Mouse (Mus musculus) liver, embryonic 11.5 days (tissue): Measurements from ENCODE around the gene Csnk2a2. TPM values are rescaled to one million over a fixed set of nuclear protein-coding genes. Genes with fewer than 3 reads are reported as not detected.
A peak's percentile ranks its signal among the peaks of the same experiment; 100 is the strongest.

Experiments used
- ATAC-seq: fragments of 200-750 bp; cut with Nextera tagmentation; replicated peaks from 2 replicates; pipeline ENCODE4 v1.8.0; 2017; ENCODE audit warnings: moderate number of reproducible peaks, mild to moderate bottlenecking, moderate TSS enrichment, moderate library complexity; ENCODE audit not compliant: low FRiP score
- DNase-seq: peaks from one replicate; pipeline ENCODE4 v3.0.0-alpha.2; 2017; ENCODE audit warnings: low spot score
- H3K27ac ChIP-seq: fragments of 300-500 bp; sonication (generic); 2 replicates; pipeline ENCODE4 v1.5.1; 2014; ENCODE audit warnings: mild to moderate bottlenecking, low read depth, low read length, control low read depth
- H3K27me3 ChIP-seq: fragments of 300-500 bp; sonication (generic); replicated peaks from 2 replicates; pipeline ENCODE4 v1.6.1; 2014; ENCODE audit warnings: low read length, mixed read lengths; ENCODE audit not compliant: control insufficient read depth, insufficient read depth
- H3K36me3 ChIP-seq: fragments of 300-500 bp; sonication (generic); 2 replicates; pipeline ENCODE4 v1.6.1; 2014; ENCODE audit warnings: mild to moderate bottlenecking, low read length, moderate library complexity, mixed read lengths; ENCODE audit not compliant: control insufficient read depth, insufficient read depth
- H3K4me1 ChIP-seq: fragments of 300-500 bp; sonication (generic); replicated peaks from 2 replicates; pipeline ENCODE4 v1.6.1; 2014; ENCODE audit warnings: low read length, mixed read lengths; ENCODE audit not compliant: control insufficient read depth, insufficient read depth
- H3K4me2 ChIP-seq: fragments of 300-500 bp; sonication (generic); 2 replicates; pipeline ENCODE4 v1.6.1; 2014; ENCODE audit warnings: mild to moderate bottlenecking, control low read depth, moderate library complexity
- H3K4me3 ChIP-seq: fragments of 300-500 bp; sonication (generic); 2 replicates; pipeline ENCODE4 v1.5.1; 2014; ENCODE audit warnings: low read depth, low read length, control low read depth
- H3K9ac ChIP-seq: fragments of 300-500 bp; sonication (generic); 2 replicates; pipeline ENCODE4 v1.6.1; 2014; ENCODE audit warnings: low read depth, low read length, control low read depth
- H3K9me3 ChIP-seq: fragments of 300-500 bp; sonication (generic); 2 replicates; pipeline ENCODE4 v1.6.1; 2016; ENCODE audit warnings: low read length, inconsistent platforms, mixed read lengths; ENCODE audit not compliant: control insufficient read depth
- WGBS: fragments of 180-500 bp; shearing (Covaris S2); extraction: QIAGEN DNeasy Blood & Tissue Kit; methylation state at CpG from one replicate; pipeline ENCODE4 v1.1.7; 2014; 5-methylcytosine and 5-hydroxymethylcytosine counted together
- polyA plus RNA-seq: library from polyadenylated mRNA; unstranded; fragments of >200 nt; fragmentation: Nextera tagmentation; extraction: Ambion mirVana; gene quantifications from 2 replicates; pipeline ENCODE4 v1.2.1, GENCODE M21; 2014

Gene Csnk2a2
- polyA plus RNA-seq, 1 experiment from 2014 or later = 15.4 TPM

DNA sequence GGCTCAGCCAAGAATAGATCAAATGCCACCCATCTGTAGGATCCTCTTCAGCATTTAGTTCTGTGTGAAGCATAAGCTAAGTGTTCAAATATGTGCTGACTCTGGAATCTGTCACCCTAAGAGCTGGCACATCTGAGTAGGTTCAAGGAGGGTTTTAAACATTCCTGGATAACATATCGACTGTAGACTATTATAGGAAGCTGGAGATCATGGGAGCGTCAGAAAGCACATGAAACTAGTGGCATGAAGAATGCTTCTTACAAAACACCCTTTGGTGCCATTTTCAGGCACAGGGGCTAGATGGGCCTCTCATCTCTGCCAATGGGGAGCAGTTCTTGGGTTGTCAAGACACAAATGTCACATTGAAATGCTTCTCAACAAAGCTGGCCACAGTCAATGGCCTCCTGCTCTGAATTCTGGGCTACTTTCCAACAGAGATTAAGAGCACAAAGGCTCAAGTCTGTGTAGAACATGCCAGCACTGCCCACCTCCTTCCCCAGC lies 63.0 kb downstream of the Csnk2a2 start:
- no peak overlapping the region for H3K9ac ChIP-seq
- H3K4me3 ChIP-seq = no peak overlapping the region
- no peak for ATAC-seq
- no peaks in the 10 kb centered on the region for H3K9me3 ChIP-seq
- no peak for DNase-seq
- H3K27me3 ChIP-seq = no peaks in the 10 kb centered on the region
- H3K4me1 ChIP-seq = peaks cover 19% of the 10 kb centered on the region
- peaks cover 5% of the 10 kb centered on the region; the same call in 1 of the 2 replicates for H3K36me3 ChIP-seq
- H3K27ac ChIP-seq = no peak overlapping the region
- no peak overlapping the region for H3K4me2 ChIP-seq
- 69% methylated on average over 2 of the region's 2 CpGs for WGBS

DNA sequence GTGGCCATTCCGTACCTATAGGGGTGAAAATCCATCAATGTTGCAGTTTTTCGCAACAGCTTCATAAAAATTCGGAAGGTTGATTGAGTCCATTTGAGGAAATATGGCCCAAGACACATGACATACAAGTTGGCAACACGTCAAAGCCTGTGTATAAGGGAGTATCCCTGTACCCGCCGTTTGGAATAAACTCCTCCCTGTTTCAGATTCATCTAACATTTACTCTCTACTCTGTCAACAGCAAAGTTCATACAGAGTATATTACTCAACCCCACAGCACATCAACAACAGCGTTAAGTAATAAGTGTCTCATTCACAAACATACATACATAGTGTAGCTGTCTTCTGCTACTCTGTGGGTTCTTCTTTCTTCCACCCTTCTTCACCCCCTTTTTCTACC lies 65.2 kb downstream of the Csnk2a2 start:
- 0 out of 2 replicates have a peak, but pooled peaks have one; percentile 34 for ATAC-seq
- 82% methylated on average over 7 of the region's 7 CpGs for WGBS
- H3K9me3 ChIP-seq = no peaks in the 10 kb centered on the region

DNA sequence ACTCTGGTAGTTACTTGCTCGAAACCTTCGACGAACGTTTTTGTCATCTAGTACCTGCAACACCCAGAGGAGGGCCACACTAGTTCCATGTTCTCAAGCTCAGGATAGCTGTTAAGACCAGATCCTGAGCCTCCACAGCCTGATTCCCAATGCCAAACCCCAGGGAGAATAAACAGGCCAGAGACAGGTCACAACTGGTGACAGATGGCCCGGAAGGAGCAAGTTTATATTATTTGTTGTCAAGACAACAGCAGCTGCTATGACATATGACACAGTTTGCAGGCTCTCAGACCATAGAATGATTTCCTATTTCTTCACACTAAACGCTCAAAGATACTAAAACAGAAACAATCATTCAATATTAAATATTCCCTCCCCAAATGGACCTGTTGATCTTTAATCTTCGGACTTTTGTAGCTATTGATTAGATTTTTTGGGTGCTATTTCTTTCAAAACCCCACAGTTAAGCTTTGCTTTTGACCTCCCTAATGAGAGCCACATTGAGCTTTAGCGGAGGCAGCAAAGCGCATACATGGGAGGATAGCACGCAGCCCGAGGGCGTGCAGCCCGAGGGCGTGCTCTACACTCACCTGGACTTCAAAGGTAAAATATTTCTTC lies 67.5 kb downstream of the Csnk2a2 start:
- 93% methylated on average over 14 of the region's 14 CpGs for WGBS
- H3K27ac ChIP-seq = no peak overlapping the region
- H3K9me3 ChIP-seq = no peaks in the 10 kb centered on the region
- ATAC-seq (no peak), DNase-seq (no peak)
- no peaks in the 10 kb centered on the region for H3K4me1 ChIP-seq
- H3K9ac ChIP-seq = no peak overlapping the region
- H3K4me2 ChIP-seq = no peak overlapping the region
- H3K27me3 ChIP-seq = no peaks in the 10 kb centered on the region
- H3K36me3 ChIP-seq = peaks cover 16% of the 10 kb centered on the region; the same call in 1 of the 2 replicates
- H3K4me3 ChIP-seq = no peak overlapping the region

More for the DNA sequence above, 65.2 kb downstream of the Csnk2a2 start:
- Histone ChIP-seq H3K36me3 (peaks cover 16% of the 10 kb centered on the region; the same call in 1 of the 2 replicates), H3K4me2 (no peak overlapping the region), H3K9ac (no peak overlapping the region), H3K4me3 (no peak overlapping the region), H3K27me3 (no peaks in the 10 kb centered on the region), H3K4me1 (peaks cover 15% of the 10 kb centered on the region), H3K27ac (no peak overlapping the region)
- DNase-seq = no peak

DNA sequence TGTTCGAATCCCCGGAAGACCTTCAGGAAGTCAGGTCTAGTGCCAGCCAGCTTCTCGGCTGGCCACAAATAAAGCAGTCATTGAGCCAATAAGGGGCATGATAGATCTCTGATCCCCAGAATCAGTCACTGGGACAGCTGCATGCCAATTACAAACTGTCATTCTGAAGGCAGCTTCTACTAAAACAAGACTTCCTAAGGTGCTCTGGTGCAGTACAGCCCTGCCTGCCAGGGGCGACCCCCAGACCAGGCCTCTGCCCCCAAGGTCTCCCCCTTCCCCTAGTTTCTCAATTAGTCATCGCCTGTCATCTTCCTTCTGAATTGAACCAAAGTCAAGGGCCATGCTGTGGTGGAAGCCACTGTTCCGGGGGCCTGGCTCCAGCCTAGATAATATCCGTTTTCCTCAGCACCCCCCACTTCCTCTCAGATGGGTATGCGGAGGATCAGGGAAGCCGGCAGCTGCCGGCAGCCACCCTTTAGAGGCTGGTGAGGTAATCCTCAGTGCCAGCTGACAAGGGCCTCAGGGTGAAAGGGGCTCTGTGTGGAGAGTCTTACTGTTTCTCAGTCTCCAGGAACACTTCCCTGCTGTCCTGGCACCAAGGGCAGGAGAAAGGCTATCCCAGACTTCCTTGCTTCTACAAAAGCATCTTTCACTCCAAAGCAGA lies 78.4 kb downstream of the Csnk2a2 start:
- H3K9me3 ChIP-seq = no peaks in the 10 kb centered on the region
- no peak overlapping the region for H3K4me3 ChIP-seq
- 36% methylated on average over 10 of the region's 10 CpGs for WGBS
- H3K36me3 ChIP-seq = no peaks in the 10 kb centered on the region
- H3K4me1 ChIP-seq = no peaks in the 10 kb centered on the region
- 0 out of 2 replicates have a peak overlapping the region, but pooled peaks have one; percentile 9 for H3K4me2 ChIP-seq
- ATAC-seq (no peak; the same call in 1 of the 2 replicates), DNase-seq (no peak)
- H3K9ac ChIP-seq = no peak overlapping the region
- H3K27me3 ChIP-seq = no peaks in the 10 kb centered on the region
- no peak overlapping the region for H3K27ac ChIP-seq

DNA sequence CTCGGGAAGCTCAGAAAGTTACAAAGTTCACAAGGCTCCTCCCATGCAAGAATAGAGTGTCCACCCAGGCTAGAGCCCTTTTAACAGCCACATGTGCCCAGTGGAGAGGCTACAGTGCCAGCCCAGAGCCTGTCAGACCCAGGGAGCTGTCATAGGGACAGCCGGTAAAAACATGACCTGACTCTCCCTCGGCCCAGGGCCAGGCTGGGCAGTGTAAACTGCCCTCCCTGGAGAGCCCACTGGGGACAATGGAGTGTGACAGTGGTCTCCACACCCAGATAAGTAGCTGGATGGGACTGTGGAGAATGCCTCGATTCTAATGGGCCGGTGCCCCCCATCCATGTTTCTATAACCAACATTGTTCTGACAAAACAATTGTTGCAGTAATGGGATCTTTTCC lies 80.3 kb downstream of the Csnk2a2 start:
- H3K27ac ChIP-seq = no peak overlapping the region
- 78% methylated on average over 5 of the region's 5 CpGs for WGBS
- DNase-seq = no peak
- no peak overlapping the region for H3K4me2 ChIP-seq
- no peak for ATAC-seq
- no peak overlapping the region for H3K9ac ChIP-seq
- no peaks in the 10 kb centered on the region for H3K4me1 ChIP-seq
- no peaks in the 10 kb centered on the region for H3K9me3 ChIP-seq
- no peaks in the 10 kb centered on the region for H3K27me3 ChIP-seq
- no peaks in the 10 kb centered on the region for H3K36me3 ChIP-seq
- H3K4me3 ChIP-seq = no peak overlapping the region

DNA sequence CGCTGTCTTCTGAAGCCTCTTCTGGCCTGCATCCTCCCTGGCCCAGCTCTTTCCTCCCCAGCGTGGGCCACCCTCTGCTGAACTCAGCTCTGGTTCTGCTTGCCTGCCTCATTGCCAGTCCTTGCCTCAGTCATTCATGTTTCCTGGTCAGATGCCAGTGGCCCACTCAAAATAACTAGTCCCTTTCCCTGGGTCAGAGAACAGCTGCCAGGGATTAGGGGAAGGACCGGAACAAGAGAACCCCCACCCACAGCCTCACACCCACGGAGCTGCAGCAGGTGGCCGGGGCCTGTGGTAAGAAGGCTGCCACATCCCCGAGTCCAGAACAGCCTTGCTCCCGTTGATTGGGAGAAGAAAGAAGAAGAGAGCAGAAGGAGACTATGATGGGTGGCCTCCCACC lies 88.7 kb downstream of the Csnk2a2 start:
- peaks cover 11% of the 10 kb centered on the region for H3K4me1 ChIP-seq
- DNase-seq (no peak), ATAC-seq (no peak)
- no peaks in the 10 kb centered on the region for H3K9me3 ChIP-seq
- 80% methylated on average over 7 of the region's 7 CpGs for WGBS
- H3K27ac ChIP-seq = no peak overlapping the region
- H3K4me2 ChIP-seq = no peak overlapping the region
- no peak overlapping the region for H3K9ac ChIP-seq
- no peak overlapping the region for H3K4me3 ChIP-seq
- H3K36me3 ChIP-seq = no peaks in the 10 kb centered on the region
- H3K27me3 ChIP-seq = no peaks in the 10 kb centered on the region; the same call in 1 of the 2 replicates

DNA sequence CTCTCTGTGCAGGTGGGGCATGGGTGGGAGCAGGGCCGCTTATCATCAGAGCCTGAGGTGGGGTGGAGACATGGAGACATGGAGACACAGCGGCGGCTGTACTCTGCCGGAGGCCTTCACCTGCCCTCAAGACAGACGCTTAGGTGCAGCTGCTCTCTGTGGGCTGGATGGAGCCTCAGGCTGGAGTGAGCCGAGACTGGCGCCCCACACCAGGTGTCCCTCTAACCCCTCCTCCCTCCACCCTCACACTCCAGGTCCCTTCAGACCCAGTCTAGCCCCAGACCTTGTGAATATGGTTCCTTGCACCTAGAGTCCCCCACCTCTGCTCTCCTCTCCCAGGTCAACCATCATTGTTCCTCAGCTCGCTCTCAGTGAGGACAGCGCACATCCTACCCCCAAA lies 90.7 kb downstream of the Csnk2a2 start:
- H3K36me3 ChIP-seq = no peaks in the 10 kb centered on the region
- WGBS = 83% methylated on average over 9 of the region's 9 CpGs
- no peak overlapping the region for H3K27ac ChIP-seq
- H3K9me3 ChIP-seq = no peaks in the 10 kb centered on the region
- no peak overlapping the region for H3K4me3 ChIP-seq
- H3K27me3 ChIP-seq = no peaks in the 10 kb centered on the region; the same call in 1 of the 2 replicates
- no peak overlapping the region for H3K4me2 ChIP-seq
- ATAC-seq (no peak), DNase-seq (no peak)
- H3K4me1 ChIP-seq = peaks cover 11% of the 10 kb centered on the region
- H3K9ac ChIP-seq = no peak overlapping the region

DNA sequence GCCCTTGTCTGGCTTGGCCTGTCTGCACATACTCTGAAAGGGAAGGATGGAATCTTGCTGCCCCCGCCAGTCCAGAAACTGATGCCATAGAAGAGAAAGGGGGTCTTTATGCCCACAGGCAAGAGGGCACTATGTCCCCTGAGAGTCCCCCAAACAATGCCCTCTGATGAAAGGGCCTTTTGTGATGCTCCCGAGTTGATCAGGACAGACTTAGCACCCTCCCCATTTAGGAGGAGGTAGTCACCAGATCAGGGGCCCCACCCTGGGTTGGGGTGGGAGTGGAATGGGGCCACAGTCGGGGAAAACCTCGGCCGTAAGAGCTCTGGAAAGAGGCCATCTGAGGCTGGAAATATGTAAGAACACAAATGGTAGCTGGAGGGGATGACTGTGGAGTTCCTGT lies 92.6 kb downstream of the Csnk2a2 start:
- ATAC-seq = no peak
- no peak overlapping the region for H3K27ac ChIP-seq
- 55% methylated on average over 5 of the region's 5 CpGs for WGBS

More for the DNA sequence above, 92.6 kb downstream of the Csnk2a2 start:
- Histone ChIP-seq H3K27me3 (no peaks in the 10 kb centered on the region; the same call in 1 of the 2 replicates), H3K4me3 (no peak overlapping the region), H3K4me2 (no peak overlapping the region), H3K4me1 (peaks cover 11% of the 10 kb centered on the region), H3K36me3 (no peaks in the 10 kb centered on the region), H3K9ac (no peak overlapping the region), H3K9me3 (no peaks in the 10 kb centered on the region)
- no peak for DNase-seq
